Mouse (Mus musculus): ENCODE data around the gene Dcn.

- TF ChIP-seq CTCF (IDR thresholded peaks at IDR 0.05; ENCODE audit: control insufficient read depth, insufficient read depth, insufficient replicate concordance, low read depth, low read length): no peak
- no peak for TF ChIP-seq POLR2A (IDR thresholded peaks at IDR 0.05; ENCODE audit: control insufficient read depth, low read depth, low read length)
Measured at GRCm38 (mm10) chr10:97538202-97538601, 58.8 kb downstream of the Dcn start.
